Mouse (Mus musculus): ENCODE data around the gene Arl5a.

- TF ChIP-seq CTCF (IDR thresholded peaks at IDR 0.05; ENCODE audit: extremely low read depth, insufficient read depth, insufficient read length, insufficient replicate concordance) (no peak), POLR2A (IDR thresholded peaks at IDR 0.05; ENCODE audit: low read depth, low read length) (no peak)
Observed at GRCm38 (mm10) chr2:52449818-52450217, 25.1 kb upstream of the Arl5a start.

Data from spleen, adult 2 months (tissue).